Mouse (Mus musculus) cerebellum, postnatal 36 days (tissue): Measurements from ENCODE around the gene Samd4.
A peak's percentile ranks its signal among the peaks of the same experiment; 100 is the strongest.
"Not testable (repeated sequence)": the region's sequence is repeated elsewhere in the genome, so short reads cannot be mapped to it uniquely, and the experiment has no call there.

Experiments used
- DNase-seq, 2 experiments: peaks; one replicate each; pipeline ENCODE4 v3.0.0; 2021 to 2022; ENCODE audit warnings: mixed read lengths in 2 of 2

The Samd4 gene

GRCm38 (mm10) chr14:47075010-47075677, 192.5 kb downstream of the Samd4 start:
- DNase-seq: no peak

GRCm38 (mm10) chr14:47075856-47076255, 193.2 kb downstream of the Samd4 start:
- DNase-seq: no peak

GRCm38 (mm10) chr14:47076956-47077575, 194.4 kb downstream of the Samd4 start:
- no peak for DNase-seq

GRCm38 (mm10) chr14:47077576-47077970, 194.9 kb downstream of the Samd4 start:
- no peak for DNase-seq

GRCm38 (mm10) chr14:47079911-47080310, 197.3 kb downstream of the Samd4 start:
- DNase-seq: no peak

GRCm38 (mm10) chr14:47083311-47083710, 200.7 kb downstream of the Samd4 start:
- no peak for DNase-seq

GRCm38 (mm10) chr14:47083838-47084237, 201.2 kb downstream of the Samd4 start:
- no peak for DNase-seq

GRCm38 (mm10) chr14:47084686-47085085, 202.0 kb downstream of the Samd4 start:
- DNase-seq: no peak

GRCm38 (mm10) chr14:47086123-47086522, 203.5 kb downstream of the Samd4 start:
- no peak for DNase-seq

- peak; percentile 66 to 71 for DNase-seq
These were observed 204.1 kb downstream of the Samd4 start for GRCm38 (mm10) chr14:47086743-47087142.

GRCm38 (mm10) chr14:47087182-47087581, 204.5 kb downstream of the Samd4 start:
- peak; percentile 80 for DNase-seq

- no peak for DNase-seq
These were observed 205.1 kb downstream of the Samd4 start for GRCm38 (mm10) chr14:47087669-47088250.

GRCm38 (mm10) chr14:47088339-47088738, 205.7 kb downstream of the Samd4 start:
- DNase-seq: no peak

- DNase-seq: no peak
These were observed 206.5 kb downstream of the Samd4 start for GRCm38 (mm10) chr14:47089153-47089552.

GRCm38 (mm10) chr14:47091908-47092307, 209.3 kb downstream of the Samd4 start:
- DNase-seq: no peak

GRCm38 (mm10) chr14:47093355-47093792, 210.7 kb downstream of the Samd4 start:
- peak; percentile 15 to 17 for DNase-seq

GRCm38 (mm10) chr14:47095036-47095435, 212.4 kb downstream of the Samd4 start:
- no peak for DNase-seq

GRCm38 (mm10) chr14:47096357-47096756, 213.7 kb downstream of the Samd4 start:
- DNase-seq: no peak

GRCm38 (mm10) chr14:47104246-47105173, 221.9 kb downstream of the Samd4 start:
- DNase-seq: no peak

- DNase-seq: no peak
These were observed 222.5 kb downstream of the Samd4 start for GRCm38 (mm10) chr14:47105174-47105557.

GRCm38 (mm10) chr14:47105755-47106154, 223.1 kb downstream of the Samd4 start:
- no peak for DNase-seq

GRCm38 (mm10) chr14:47107461-47107860, 224.8 kb downstream of the Samd4 start:
- DNase-seq: no peak

GRCm38 (mm10) chr14:47110391-47110790, 227.7 kb downstream of the Samd4 start:
- DNase-seq: not testable (repeated sequence)
